Mouse (Mus musculus) megakaryocyte, embryonic 14.5 days (primary cell): ENCODE measurements around the gene Gpr157. TPM values are rescaled to one million over a fixed set of nuclear protein-coding genes. Genes with fewer than 3 reads are reported as not detected.

Experiments
- H3K27me3 ChIP-seq: replicated peaks from 2 replicates; pipeline ENCODE3; 2012; ENCODE audit warnings: inconsistent platforms
- H3K36me3 ChIP-seq: replicated peaks from 2 replicates; pipeline ENCODE3; 2012; ENCODE audit warnings: low read length, inconsistent platforms, mixed read lengths
- H3K4me1 ChIP-seq: 2 replicates; pipeline ENCODE4 v1.6.1; 2012; ENCODE audit warnings: inconsistent platforms
- H3K4me3 ChIP-seq: replicated peaks from 2 replicates; pipeline ENCODE3; 2012; ENCODE audit warnings: moderate library complexity, mild to moderate bottlenecking, inconsistent platforms
- H3K9me3 ChIP-seq: 2 replicates; pipeline ENCODE4 v1.6.1; 2012; ENCODE audit warnings: inconsistent platforms
- FLI1 ChIP-seq: IDR thresholded peaks from 2 replicates; pipeline ENCODE4 v1.6.1; 2012; ENCODE audit warnings: low read length, inconsistent platforms, mixed read lengths
- GATA1 ChIP-seq: IDR thresholded peaks from 3 replicates; pipeline ENCODE4 v1.6.1; 2012; ENCODE audit warnings: mixed read lengths, low read length, inconsistent platforms, borderline replicate concordance
- polyA plus RNA-seq: library from polyadenylated mRNA; stranded (reverse); fragments of >175 nt; gene quantifications from 2 replicates; pipeline ENCODE4 v1.2.3, GENCODE M21; 2012; ENCODE audit warnings: low replicate concordance; ENCODE audit not compliant: insufficient read depth

The Gpr157 gene
- polyA plus RNA-seq, 1 experiment = 1.1 TPM

GRCm38 (mm10) chr4:150087890-150088530 is 845 bp downstream of the Gpr157 start:
- H3K9me3 ChIP-seq = peaks cover 13% of the 10 kb centered on the region

GRCm38 (mm10) chr4:150089121-150089520 is 2.0 kb downstream of the Gpr157 start:
- Histone ChIP-seq H3K27me3 (peaks cover 55% of the 10 kb centered on the region), H3K36me3 (no peaks in the 10 kb centered on the region), H3K4me3 (peak overlapping the region; percentile 48), H3K4me1 (peaks cover 41% of the 10 kb centered on the region), H3K9me3 (peaks cover 8% of the 10 kb centered on the region)
- TF ChIP-seq GATA1 (no peak), FLI1 (no peak)

More at GRCm38 (mm10) chr4:150087890-150088530, 845 bp downstream of the Gpr157 start:
- TF ChIP-seq GATA1 (no peak), FLI1 (no peak)
- no peaks in the 10 kb centered on the region for H3K36me3 ChIP-seq
- H3K4me1 ChIP-seq = peaks cover 30% of the 10 kb centered on the region
- H3K4me3 ChIP-seq = peak overlapping the region; percentile 93
- H3K27me3 ChIP-seq = peaks cover 60% of the 10 kb centered on the region

GRCm38 (mm10) chr4:150091887-150092582 is 4.9 kb downstream of the Gpr157 start:
- no peak overlapping the region for H3K4me3 ChIP-seq
- peaks cover 75% of the 10 kb centered on the region for H3K27me3 ChIP-seq
- H3K4me1 ChIP-seq = peaks cover 44% of the 10 kb centered on the region
- H3K36me3 ChIP-seq = no peaks in the 10 kb centered on the region
- no peaks in the 10 kb centered on the region for H3K9me3 ChIP-seq
- TF ChIP-seq GATA1 (no peak), FLI1 (no peak)

- Histone ChIP-seq H3K4me3 (no peak overlapping the region), H3K4me1 (peaks cover 39% of the 10 kb centered on the region)
- no peak for TF ChIP-seq GATA1
- TF ChIP-seq FLI1 = no peak
Measured at GRCm38 (mm10) chr4:150092583-150092902, 5.4 kb downstream of the Gpr157 start.

GRCm38 (mm10) chr4:150093560-150094462 is 6.6 kb downstream of the Gpr157 start:
- H3K36me3 ChIP-seq = no peaks in the 10 kb centered on the region

More at GRCm38 (mm10) chr4:150092583-150092902, 5.4 kb downstream of the Gpr157 start:
- H3K27me3 ChIP-seq = peaks cover 77% of the 10 kb centered on the region
- no peaks in the 10 kb centered on the region for H3K9me3 ChIP-seq
- no peaks in the 10 kb centered on the region for H3K36me3 ChIP-seq

GRCm38 (mm10) chr4:150094463-150094789 is 7.3 kb downstream of the Gpr157 start:
- H3K27me3 ChIP-seq = peaks cover 72% of the 10 kb centered on the region
- no peak overlapping the region for H3K4me3 ChIP-seq
- peaks cover 27% of the 10 kb centered on the region for H3K4me1 ChIP-seq
- H3K36me3 ChIP-seq = no peaks in the 10 kb centered on the region
- no peak for TF ChIP-seq FLI1
- TF ChIP-seq GATA1 = no peak
- H3K9me3 ChIP-seq = no peaks in the 10 kb centered on the region

More at GRCm38 (mm10) chr4:150093560-150094462, 6.6 kb downstream of the Gpr157 start:
- Histone ChIP-seq H3K4me3 (no peak overlapping the region), H3K4me1 (peaks cover 30% of the 10 kb centered on the region), H3K27me3 (peaks cover 77% of the 10 kb centered on the region), H3K9me3 (no peaks in the 10 kb centered on the region)
- TF ChIP-seq FLI1 (no peak), GATA1 (no peak)

- peaks cover 29% of the 10 kb centered on the region for H3K4me1 ChIP-seq
- H3K36me3 ChIP-seq = peaks cover 7% of the 10 kb centered on the region
- 0 out of 2 replicates have a peak, but pooled peaks cover 2% of the 10 kb centered on the region for H3K9me3 ChIP-seq
- no peak overlapping the region for H3K4me3 ChIP-seq
- TF ChIP-seq GATA1 (no peak), FLI1 (no peak)
- H3K27me3 ChIP-seq = peaks cover 70% of the 10 kb centered on the region
Measured at GRCm38 (mm10) chr4:150096309-150096708, 9.1 kb downstream of the Gpr157 start.

- Histone ChIP-seq H3K36me3 (peaks cover 23% of the 10 kb centered on the region), H3K4me3 (no peak overlapping the region), H3K4me1 (peaks cover 41% of the 10 kb centered on the region)
Measured at GRCm38 (mm10) chr4:150097847-150098246, 10.7 kb downstream of the Gpr157 start.

GRCm38 (mm10) chr4:150098880-150099279 is 11.7 kb downstream of the Gpr157 start:
- peaks cover 40% of the 10 kb centered on the region for H3K4me1 ChIP-seq

More at GRCm38 (mm10) chr4:150097847-150098246, 10.7 kb downstream of the Gpr157 start:
- Histone ChIP-seq H3K9me3 (peaks cover 12% of the 10 kb centered on the region; the same call in 1 of the 2 replicates), H3K27me3 (peaks cover 63% of the 10 kb centered on the region)
- no peak for TF ChIP-seq GATA1
- no peak for TF ChIP-seq FLI1

More at GRCm38 (mm10) chr4:150098880-150099279, 11.7 kb downstream of the Gpr157 start:
- Histone ChIP-seq H3K9me3 (peaks cover 12% of the 10 kb centered on the region; the same call in 1 of the 2 replicates), H3K27me3 (peaks cover 59% of the 10 kb centered on the region), H3K4me3 (peak overlapping the region; percentile 50), H3K36me3 (peaks cover 33% of the 10 kb centered on the region)
- no peak for TF ChIP-seq FLI1
- no peak for TF ChIP-seq GATA1
